Mouse (Mus musculus) erythroblast, embryonic 14.5 days (primary cell): ENCODE measurements around the gene Ggcx. TPM values are rescaled to one million over a fixed set of nuclear protein-coding genes. Genes with fewer than 3 reads are reported as not detected.

Experiments
- H3K27me3 ChIP-seq: 2 replicates; pipeline ENCODE4 v1.6.1; 2012; ENCODE audit warnings: inconsistent platforms; ENCODE audit not compliant: control insufficient read depth
- H3K36me3 ChIP-seq: 2 replicates; pipeline ENCODE4 v1.6.1; 2012; ENCODE audit warnings: mild to moderate bottlenecking, inconsistent platforms; ENCODE audit not compliant: control insufficient read depth
- H3K4me1 ChIP-seq: 2 replicates; pipeline ENCODE4 v1.6.1; 2012; ENCODE audit warnings: inconsistent platforms; ENCODE audit not compliant: control insufficient read depth
- H3K4me3 ChIP-seq: replicated peaks from 2 replicates; pipeline ENCODE3; 2012; ENCODE audit warnings: moderate library complexity, mild to moderate bottlenecking, inconsistent platforms
- H3K9me3 ChIP-seq: 2 replicates; pipeline ENCODE4 v1.6.1; 2012; ENCODE audit warnings: low read length, inconsistent platforms, mixed read lengths; ENCODE audit not compliant: control insufficient read depth
- GATA1 ChIP-seq: IDR thresholded peaks from 2 replicates; pipeline ENCODE4 v1.6.1; 2012; ENCODE audit warnings: low read length, inconsistent platforms, mixed read lengths
- TAL1 ChIP-seq: IDR thresholded peaks from 3 replicates; pipeline ENCODE4 v1.6.1; 2012; ENCODE audit warnings: low read length, inconsistent platforms, mixed read lengths
- polyA plus RNA-seq: library from polyadenylated mRNA; stranded (reverse); fragments of >175 nt; gene quantifications from 2 replicates; pipeline ENCODE4 v1.2.3, GENCODE M21; 2012

Ggcx gene
- polyA plus RNA-seq, 1 experiment, result 0.09 TPM

GRCm38 (mm10) chr6:72385258-72385657 is 28.9 kb upstream of the Ggcx start:
- Histone ChIP-seq H3K4me1 (peaks cover 88% of the 10 kb centered on the region), H3K36me3 (peaks cover 73% of the 10 kb centered on the region), H3K27me3 (no peaks in the 10 kb centered on the region), H3K4me3 (no peak overlapping the region), H3K9me3 (no peaks in the 10 kb centered on the region)
- TF ChIP-seq GATA1, result no peak
- no peak for TF ChIP-seq TAL1

GRCm38 (mm10) chr6:72386561-72386960 is 27.5 kb upstream of the Ggcx start:
- H3K27me3 ChIP-seq, result no peaks in the 10 kb centered on the region
- H3K9me3 ChIP-seq, result no peaks in the 10 kb centered on the region
- H3K4me1 ChIP-seq, result peaks cover 81% of the 10 kb centered on the region
- TF ChIP-seq TAL1, result no peak
- TF ChIP-seq GATA1, result no peak
- H3K4me3 ChIP-seq, result no peak overlapping the region
- H3K36me3 ChIP-seq, result peaks cover 73% of the 10 kb centered on the region

GRCm38 (mm10) chr6:72387816-72388215 is 26.3 kb upstream of the Ggcx start:
- H3K4me3 ChIP-seq, result peak overlapping the region; percentile 82
- H3K4me1 ChIP-seq, result peaks cover 79% of the 10 kb centered on the region
- H3K36me3 ChIP-seq, result peaks cover 77% of the 10 kb centered on the region
- no peaks in the 10 kb centered on the region for H3K27me3 ChIP-seq
- no peak for TF ChIP-seq GATA1
- TF ChIP-seq TAL1, result no peak
- no peaks in the 10 kb centered on the region for H3K9me3 ChIP-seq

- Histone ChIP-seq H3K4me3 (peak overlapping the region; percentile 82), H3K9me3 (no peaks in the 10 kb centered on the region), H3K36me3 (peaks cover 77% of the 10 kb centered on the region), H3K27me3 (no peaks in the 10 kb centered on the region), H3K4me1 (peaks cover 79% of the 10 kb centered on the region)
- TF ChIP-seq TAL1, result no peak
- TF ChIP-seq GATA1, result no peak
Observed at GRCm38 (mm10) chr6:72388266-72388665, 25.8 kb upstream of the Ggcx start.

GRCm38 (mm10) chr6:72388791-72389329 is 25.2 kb upstream of the Ggcx start:
- no peaks in the 10 kb centered on the region for H3K9me3 ChIP-seq
- H3K27me3 ChIP-seq, result no peaks in the 10 kb centered on the region
- peaks cover 77% of the 10 kb centered on the region for H3K36me3 ChIP-seq
- TF ChIP-seq GATA1 (no peak), TAL1 (no peak)
- H3K4me1 ChIP-seq, result peaks cover 77% of the 10 kb centered on the region
- H3K4me3 ChIP-seq, result peak overlapping the region; percentile 82

GRCm38 (mm10) chr6:72389471-72389940 is 24.6 kb upstream of the Ggcx start:
- peak overlapping the region; percentile 82 for H3K4me3 ChIP-seq
- no peaks in the 10 kb centered on the region for H3K27me3 ChIP-seq
- H3K9me3 ChIP-seq, result no peaks in the 10 kb centered on the region
- H3K36me3 ChIP-seq, result peaks cover 77% of the 10 kb centered on the region
- peaks cover 76% of the 10 kb centered on the region for H3K4me1 ChIP-seq
- TF ChIP-seq GATA1 (peak; percentile 94), TAL1 (peak; percentile 82)

GRCm38 (mm10) chr6:72389941-72390771 is 24.0 kb upstream of the Ggcx start, which contains the start of gene Vamp8:
Vamp8 (minus strand) TSS chr6:72390703.
- Histone ChIP-seq H3K27me3 (no peaks in the 10 kb centered on the region), H3K4me1 (peaks cover 72% of the 10 kb centered on the region), H3K4me3 (peak within 1 kb of the TSS; percentile 82), H3K9me3 (no peaks in the 10 kb centered on the region), H3K36me3 (peaks cover 77% of the 10 kb centered on the region)
- TF ChIP-seq GATA1 (no peak), TAL1 (no peak)

GRCm38 (mm10) chr6:72390795-72391521 is 23.1 kb upstream of the Ggcx start:
- peaks cover 71% of the 10 kb centered on the region for H3K4me1 ChIP-seq
- peaks cover 76% of the 10 kb centered on the region for H3K36me3 ChIP-seq
- H3K4me3 ChIP-seq, result peak overlapping the region; percentile 82
- H3K27me3 ChIP-seq, result no peaks in the 10 kb centered on the region
- TF ChIP-seq GATA1, result no peak
- TF ChIP-seq TAL1, result no peak
- H3K9me3 ChIP-seq, result no peaks in the 10 kb centered on the region

- Histone ChIP-seq H3K36me3 (peaks cover 65% of the 10 kb centered on the region), H3K9me3 (no peaks in the 10 kb centered on the region), H3K4me3 (peak overlapping the region; percentile 82), H3K27me3 (no peaks in the 10 kb centered on the region), H3K4me1 (peaks cover 62% of the 10 kb centered on the region)
- TF ChIP-seq GATA1 (no peak), TAL1 (no peak)
Observed at GRCm38 (mm10) chr6:72392341-72392740, 21.8 kb upstream of the Ggcx start.
